Mouse (Mus musculus) kidney, embryonic 14.5 days (tissue): ENCODE results near the gene Atxn2. TPM values are rescaled to one million over a fixed set of nuclear protein-coding genes. Genes with fewer than 3 reads are reported as not detected.

Source experiments
- ATAC-seq: fragments of 200-750 bp; cut with Nextera tagmentation; 2 replicates; pipeline ENCODE4 v1.8.0; 2017; ENCODE audit warnings: moderate number of reproducible peaks, mild to moderate bottlenecking, moderate TSS enrichment, moderate library complexity; ENCODE audit not compliant: low FRiP score, low TSS enrichment
- H3K27ac ChIP-seq: fragments of 300-500 bp; sonication (generic); 2 replicates; pipeline ENCODE4 v1.5.1; 2014; ENCODE audit warnings: low read depth, mild to moderate bottlenecking, low read length, moderate library complexity, mixed read lengths
- H3K27me3 ChIP-seq: fragments of 300-500 bp; sonication (generic); 2 replicates; pipeline ENCODE4 v1.6.1; 2014; ENCODE audit warnings: mild to moderate bottlenecking, low read length; ENCODE audit not compliant: control insufficient read depth, insufficient read depth
- H3K36me3 ChIP-seq: fragments of 300-500 bp; sonication (generic); 2 replicates; pipeline ENCODE4 v1.6.1; 2014; ENCODE audit warnings: low read length, mixed read lengths; ENCODE audit not compliant: control insufficient read depth, insufficient read depth
- H3K4me1 ChIP-seq: fragments of 300-500 bp; sonication (generic); 2 replicates; pipeline ENCODE4 v1.6.1; 2014; ENCODE audit warnings: low read length, mixed read lengths; ENCODE audit not compliant: control insufficient read depth, insufficient read depth
- H3K4me2 ChIP-seq: fragments of 300-500 bp; sonication (generic); replicated peaks from 2 replicates; pipeline ENCODE4 v1.6.1; 2014; ENCODE audit warnings: low read depth, mild to moderate bottlenecking, low read length
- H3K4me3 ChIP-seq: fragments of 300-500 bp; sonication (generic); 2 replicates; pipeline ENCODE4 v1.5.1; 2014; ENCODE audit warnings: mild to moderate bottlenecking, low read length
- H3K9ac ChIP-seq: fragments of 300-500 bp; sonication (generic); 2 replicates; pipeline ENCODE4 v1.6.1; 2014; ENCODE audit warnings: low read depth, mild to moderate bottlenecking, low read length, moderate library complexity
- H3K9me3 ChIP-seq: fragments of 300-500 bp; sonication (generic); 2 replicates; pipeline ENCODE4 v1.6.1; 2016; ENCODE audit warnings: low read length; ENCODE audit not compliant: control insufficient read depth
- WGBS: fragments of 180-500 bp; shearing (Covaris S2); extraction: QIAGEN DNeasy Blood & Tissue Kit; methylation state at CpG from one replicate; pipeline ENCODE4 v1.1.7; 2014; 5-methylcytosine and 5-hydroxymethylcytosine counted together
- polyA plus RNA-seq: library from polyadenylated mRNA; unstranded; fragments of >200 nt; fragmentation: Nextera tagmentation; extraction: Ambion mirVana; gene quantifications from 2 replicates; pipeline ENCODE4 v1.2.1, GENCODE M21; 2014

Gene Atxn2
- polyA plus RNA-seq, 1 experiment from 2014 or later, result 76.6 TPM

DNA sequence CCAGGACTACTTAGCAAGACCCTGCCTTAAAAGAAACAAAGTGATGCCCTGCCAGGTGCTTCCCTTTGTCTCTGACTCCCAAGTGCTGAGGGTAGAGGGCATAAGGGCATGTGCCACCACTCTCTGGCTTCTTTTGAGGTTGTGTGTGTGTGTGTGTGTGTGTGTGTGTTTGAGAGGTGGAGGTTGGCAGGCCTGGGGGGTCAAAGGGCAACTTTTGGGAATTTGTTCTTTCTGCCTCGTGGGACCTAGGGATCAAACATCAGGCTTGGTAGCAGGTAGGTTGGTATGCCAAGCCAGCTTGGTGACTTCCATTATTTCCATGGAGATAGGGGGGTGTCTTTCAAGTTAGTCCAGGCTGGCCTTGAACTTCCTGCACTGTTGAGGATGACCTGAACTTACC is 7.8 kb upstream of the Atxn2 start:
- Histone ChIP-seq H3K4me3 (no peak overlapping the region), H3K9ac (no peak overlapping the region), H3K9me3 (no peaks in the 10 kb centered on the region), H3K36me3 (no peaks in the 10 kb centered on the region), H3K27ac (no peak overlapping the region), H3K4me1 (no peaks in the 10 kb centered on the region), H3K4me2 (no peak overlapping the region), H3K27me3 (no peaks in the 10 kb centered on the region)
- no peak for ATAC-seq
- WGBS, result 72% methylated on average over 1 of the region's 1 CpGs

DNA sequence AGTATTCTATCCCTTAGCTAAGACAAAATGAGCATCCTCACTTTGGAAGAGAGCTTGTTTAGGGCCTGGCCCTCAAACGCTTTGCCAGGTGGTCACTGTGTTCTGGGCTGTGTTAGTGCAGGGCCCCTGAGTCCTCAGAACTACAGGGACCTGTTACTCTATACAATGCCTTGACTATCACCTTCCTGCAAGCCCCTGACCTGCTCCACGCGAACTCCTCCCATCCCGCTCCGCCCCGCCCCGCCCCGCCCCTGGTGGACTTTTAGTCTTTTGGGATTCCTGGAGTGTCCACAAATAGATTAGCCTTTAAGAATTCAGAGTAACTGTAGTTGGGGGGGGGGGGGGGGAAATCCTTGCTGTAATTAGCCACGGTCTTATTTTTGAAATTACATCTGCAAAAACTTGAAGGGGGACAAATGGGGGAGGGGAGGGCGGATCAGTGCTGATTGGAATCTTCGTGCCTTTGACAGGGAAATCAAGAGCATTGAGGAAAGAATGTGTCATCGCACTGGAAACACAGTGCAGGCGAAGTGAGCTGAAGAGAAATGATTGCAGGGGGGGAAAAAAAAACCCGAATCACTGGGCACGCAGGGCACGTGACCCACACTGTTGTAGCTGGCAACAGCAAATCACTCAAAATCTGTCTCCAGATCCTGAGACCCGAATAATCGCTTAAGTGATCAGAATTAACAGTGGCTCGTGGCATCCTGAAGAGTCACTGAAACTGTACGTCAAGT is 6.5 kb upstream of the Atxn2 start:
- H3K36me3 ChIP-seq, result no peaks in the 10 kb centered on the region
- ATAC-seq, result 0 out of 2 replicates have a peak, but pooled peaks have one; percentile 28
- no peak overlapping the region for H3K9ac ChIP-seq
- no peak overlapping the region for H3K27ac ChIP-seq
- no peaks in the 10 kb centered on the region for H3K27me3 ChIP-seq
- WGBS, result 13% methylated on average over 20 of the region's 20 CpGs
- peak overlapping the region; percentile 17; the same call in 1 of the 2 replicates for H3K4me3 ChIP-seq
- H3K9me3 ChIP-seq, result no peaks in the 10 kb centered on the region
- H3K4me1 ChIP-seq, result no peaks in the 10 kb centered on the region
- H3K4me2 ChIP-seq, result peak overlapping the region; percentile 37

- no peak overlapping the region; the same call in 1 of the 2 replicates for H3K27ac ChIP-seq
- no peaks in the 10 kb centered on the region for H3K9me3 ChIP-seq
- no peak overlapping the region for H3K9ac ChIP-seq
- peak overlapping the region; percentile 99 for H3K4me3 ChIP-seq
- H3K36me3 ChIP-seq, result no peaks in the 10 kb centered on the region
- 42% methylated on average over 2 of the region's 2 CpGs for WGBS
- H3K4me2 ChIP-seq, result peak overlapping the region; percentile 69
- no peak for ATAC-seq
- H3K4me1 ChIP-seq, result peaks cover 16% of the 10 kb centered on the region
- no peaks in the 10 kb centered on the region for H3K27me3 ChIP-seq
Measured at GRCm38 (mm10) chr5:121710402-121710801, 735 bp upstream of the Atxn2 start.

DNA sequence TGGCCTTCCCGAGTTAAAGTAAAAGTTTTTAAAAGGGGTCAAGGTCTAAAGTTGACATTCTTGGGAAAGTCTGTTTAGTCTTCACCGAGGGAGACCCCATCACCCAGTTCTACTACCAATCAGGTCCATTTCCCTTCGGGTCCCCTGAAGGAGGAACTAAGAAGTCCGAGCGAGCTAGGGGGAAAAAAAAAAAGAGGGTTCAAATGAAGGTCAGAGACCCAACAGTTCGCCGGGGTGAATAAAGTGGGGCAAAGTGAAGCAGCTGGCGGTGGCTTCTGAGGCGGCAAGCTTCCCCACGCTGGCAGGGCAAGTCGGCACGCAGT is 325 bp upstream of the Atxn2 start:
- Histone ChIP-seq H3K4me2 (peak overlapping the region; percentile 69), H3K27me3 (no peaks in the 10 kb centered on the region), H3K9ac (peak overlapping the region; percentile 99), H3K4me3 (peak overlapping the region; percentile 99), H3K36me3 (no peaks in the 10 kb centered on the region), H3K9me3 (no peaks in the 10 kb centered on the region), H3K4me1 (peaks cover 20% of the 10 kb centered on the region), H3K27ac (peak overlapping the region; percentile 90)
- 0 out of 2 replicates have a peak, but pooled peaks have one; percentile 1 for ATAC-seq
- 0% methylated on average over 12 of the region's 12 CpGs for WGBS

- Histone ChIP-seq H3K27ac (peak overlapping the region; percentile 90), H3K4me3 (peak overlapping the region; percentile 99), H3K36me3 (no peaks in the 10 kb centered on the region), H3K9me3 (no peaks in the 10 kb centered on the region), H3K4me2 (peak overlapping the region; percentile 76), H3K9ac (peak overlapping the region; percentile 99), H3K4me1 (peaks cover 20% of the 10 kb centered on the region), H3K27me3 (no peaks in the 10 kb centered on the region)
- WGBS, result under 1% methylated on average over 41 of the region's 57 CpGs
- 0 out of 2 replicates have a peak, but pooled peaks have one; percentile 8 for ATAC-seq
Measured at GRCm38 (mm10) chr5:121711928-121712231, 743 bp downstream of the Atxn2 start.

DNA sequence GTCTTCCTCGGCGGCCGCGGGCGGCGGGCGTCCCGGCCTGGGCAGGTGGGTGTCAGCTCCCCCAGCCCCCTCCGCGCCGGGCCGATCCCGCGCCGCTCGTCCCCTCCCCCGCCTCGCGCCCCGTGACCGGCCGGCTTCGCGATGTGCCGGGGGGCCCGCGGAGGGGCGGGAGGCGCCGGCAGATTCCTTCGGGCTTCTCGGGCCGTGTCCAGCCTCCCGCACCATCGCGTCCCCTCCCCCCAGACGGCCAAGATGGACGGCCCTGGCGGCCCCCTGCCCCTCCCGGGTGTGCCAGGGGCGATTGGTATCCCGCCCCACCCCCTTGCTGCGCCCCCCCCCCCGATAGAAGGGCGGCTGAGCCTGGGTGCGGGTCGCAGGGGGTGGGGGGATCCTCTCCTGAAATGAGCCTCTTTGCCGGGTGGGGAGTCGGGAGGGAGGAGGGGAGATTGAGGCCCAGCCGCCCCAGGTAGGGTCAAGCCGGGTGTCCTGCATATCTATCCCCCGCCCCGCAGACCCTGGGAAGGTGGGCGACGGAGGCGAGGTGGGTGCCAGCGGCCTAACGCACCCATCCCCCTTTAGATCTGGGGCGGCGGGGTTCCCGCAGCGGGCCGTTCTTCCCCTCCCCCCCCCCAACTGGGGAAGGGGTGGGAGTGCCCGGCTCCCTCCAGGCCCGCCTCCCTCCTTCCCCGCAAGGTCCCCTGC is 1.2 kb downstream of the Atxn2 start:
- Histone ChIP-seq H3K4me3 (peak overlapping the region; percentile 99), H3K4me1 (peaks cover 20% of the 10 kb centered on the region), H3K9me3 (no peaks in the 10 kb centered on the region), H3K4me2 (peak overlapping the region; percentile 76), H3K9ac (peak overlapping the region; percentile 99), H3K36me3 (no peaks in the 10 kb centered on the region), H3K27ac (peak overlapping the region; percentile 90), H3K27me3 (no peaks in the 10 kb centered on the region)
- peak; percentile 47 for ATAC-seq
- WGBS, result 0% methylated on average over 21 of the region's 66 CpGs

DNA sequence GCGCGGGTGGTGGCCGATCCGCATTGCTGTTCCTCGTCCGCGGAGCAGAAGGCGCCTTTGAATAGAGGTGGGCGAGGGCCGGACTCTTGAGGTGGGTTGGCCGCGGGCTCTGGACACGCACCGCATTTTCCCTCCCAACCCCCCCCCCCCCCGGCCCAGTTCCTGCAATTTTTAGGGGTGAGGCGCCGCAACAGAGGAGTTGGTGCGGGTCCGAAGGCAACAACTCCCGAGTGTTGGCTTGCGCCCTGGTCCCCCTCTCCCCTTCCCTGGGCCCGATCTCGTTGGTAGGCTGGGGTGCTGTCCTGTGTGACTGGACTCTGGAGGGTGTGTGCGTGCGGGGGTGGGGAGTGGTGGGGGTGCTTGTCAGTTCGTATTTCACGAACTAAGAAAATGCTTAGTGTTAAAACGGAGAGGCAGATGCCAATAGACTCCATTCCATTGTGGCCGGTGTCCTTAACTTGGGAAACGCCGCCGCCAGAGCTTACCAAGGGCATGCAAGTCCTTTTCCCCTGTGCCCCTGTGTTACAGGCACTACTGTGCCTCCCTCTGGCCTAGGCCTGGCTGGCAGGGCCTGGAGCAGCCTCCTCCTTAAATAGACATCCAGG is 1.9 kb downstream of the Atxn2 start:
- Histone ChIP-seq H3K27ac (peak overlapping the region; percentile 90), H3K27me3 (no peaks in the 10 kb centered on the region), H3K9me3 (no peaks in the 10 kb centered on the region), H3K36me3 (no peaks in the 10 kb centered on the region; the same call in 1 of the 2 replicates), H3K9ac (peak overlapping the region; percentile 99), H3K4me1 (peaks cover 20% of the 10 kb centered on the region), H3K4me2 (peak overlapping the region; percentile 76), H3K4me3 (peak overlapping the region; percentile 99)
- 0% methylated on average over 30 of the region's 32 CpGs for WGBS
- peak; percentile 41; the same call in 1 of the 2 replicates for ATAC-seq

GRCm38 (mm10) chr5:121714331-121714730 is 3.2 kb downstream of the Atxn2 start:
- Histone ChIP-seq H3K4me1 (peaks cover 20% of the 10 kb centered on the region), H3K27me3 (no peaks in the 10 kb centered on the region), H3K4me3 (no peak overlapping the region; the same call in 1 of the 2 replicates), H3K4me2 (peak overlapping the region; percentile 76), H3K9me3 (no peaks in the 10 kb centered on the region), H3K9ac (no peak overlapping the region), H3K36me3 (no peaks in the 10 kb centered on the region; the same call in 1 of the 2 replicates), H3K27ac (no peak overlapping the region)
- 58% methylated on average over 1 of the region's 1 CpGs for WGBS
- ATAC-seq, result no peak

DNA sequence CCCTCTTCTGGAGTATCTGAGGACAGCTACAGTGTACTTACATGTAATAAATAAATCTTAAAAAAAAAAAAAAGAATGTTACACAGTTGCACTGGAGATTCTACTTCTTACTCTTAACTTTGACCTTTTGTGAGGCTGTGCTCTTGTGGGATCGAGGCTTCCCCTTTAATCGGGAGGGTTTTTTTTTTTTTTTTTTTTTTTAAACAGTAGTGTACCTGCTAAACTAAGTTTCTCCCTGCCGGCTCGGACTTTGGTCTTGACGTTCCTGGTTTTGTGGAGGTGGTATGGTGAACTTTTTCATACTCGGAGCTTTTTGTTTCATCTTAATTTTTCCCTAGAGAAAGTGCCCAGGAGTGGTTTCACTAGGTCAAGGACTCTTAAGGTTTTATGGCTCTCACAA is 3.8 kb downstream of the Atxn2 start:
- WGBS, result 79% methylated on average over 6 of the region's 6 CpGs
- Histone ChIP-seq H3K4me2 (no peak overlapping the region), H3K36me3 (no peaks in the 10 kb centered on the region; the same call in 1 of the 2 replicates), H3K9me3 (no peaks in the 10 kb centered on the region), H3K27me3 (no peaks in the 10 kb centered on the region), H3K4me1 (peaks cover 20% of the 10 kb centered on the region), H3K9ac (no peak overlapping the region), H3K4me3 (no peak overlapping the region), H3K27ac (no peak overlapping the region)
- ATAC-seq, result no peak
